Mouse (Mus musculus): ENCODE data around the gene Zyx. TPM values are rescaled to one million over a fixed set of nuclear protein-coding genes. Genes with fewer than 3 reads are reported as not detected.
A peak's percentile ranks its signal among the peaks of the same experiment; 100 is the strongest.

The Zyx gene
- polyA plus RNA-seq, 1 experiment from 2014 or later = 60.5 TPM

DNA sequence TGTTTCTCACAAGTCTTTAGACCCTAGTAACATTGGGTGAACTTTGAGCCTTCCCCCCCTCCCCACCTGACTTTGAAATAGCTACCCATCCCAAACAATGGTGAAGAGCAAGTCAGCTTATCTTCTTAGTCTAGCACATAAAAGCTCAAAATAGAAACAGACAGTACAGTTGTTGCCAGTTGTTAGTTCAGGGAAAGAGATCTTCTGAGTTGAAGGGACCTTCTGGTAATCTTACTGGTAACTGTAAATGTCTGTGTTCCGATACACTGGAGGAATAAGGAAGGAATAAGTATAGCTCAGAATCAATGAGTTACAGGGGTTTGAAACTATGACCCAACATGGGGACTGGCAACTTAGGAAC is 3.0 kb downstream of the Zyx start:
- Histone ChIP-seq H3K4me3 (ENCODE audit: low read depth, low read length) (no peak overlapping the region), H3K4me2 (replicated peaks; ENCODE audit: low read depth) (peak overlapping the region; percentile 90; the same call in 1 of the 2 replicates), H3K9me3 (ENCODE audit: control insufficient read depth, low read length) (no peaks in the 10 kb centered on the region), H3K4me1 (replicated peaks; ENCODE audit: control insufficient read depth, insufficient read depth) (peaks cover 15% of the 10 kb centered on the region), H3K36me3 (ENCODE audit: control insufficient read depth, insufficient read depth, low read length) (peaks cover 12% of the 10 kb centered on the region), H3K27ac (replicated peaks) (no peak overlapping the region), H3K9ac (ENCODE audit: low read length) (no peak overlapping the region), H3K27me3 (ENCODE audit: control insufficient read depth, insufficient read depth, low read length) (no peaks in the 10 kb centered on the region)
- DNase-seq (ENCODE audit: low spot score) (no peak), ATAC-seq (ENCODE audit: low FRiP score, low TSS enrichment) (no peak)
- TF ChIP-seq CTCF (IDR thresholded peaks at IDR 0.05; ENCODE audit: low read depth) (no peak), EP300 (optimal IDR thresholded peaks at IDR 0.05) (no peak)
- 96% methylated on average over 1 of the region's 1 CpGs for WGBS

DNA sequence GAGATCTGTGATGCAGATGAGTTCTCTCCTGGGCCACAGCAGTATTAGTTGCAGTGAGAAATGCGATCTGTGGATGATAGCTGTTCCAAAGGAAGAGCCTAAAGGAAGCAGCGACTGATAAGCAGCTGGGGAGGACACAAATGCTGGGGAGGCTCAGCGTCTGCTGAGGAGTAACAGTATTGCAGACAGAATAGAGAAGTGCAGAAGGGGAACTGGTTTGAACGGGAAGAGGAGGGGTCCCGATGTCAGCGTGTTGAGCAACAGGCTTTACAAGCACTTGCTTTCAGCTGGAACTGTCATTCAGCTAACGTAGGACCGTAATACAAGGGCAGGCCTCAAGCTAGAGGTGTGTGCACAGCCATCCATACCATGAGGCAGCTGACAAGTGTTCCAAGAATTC is 3.8 kb downstream of the Zyx start:
- no peak for ATAC-seq (ENCODE audit: low FRiP score, low TSS enrichment)
- Histone ChIP-seq H3K9ac (ENCODE audit: low read length) (no peak overlapping the region), H3K9me3 (ENCODE audit: control insufficient read depth, low read length) (no peaks in the 10 kb centered on the region), H3K27ac (replicated peaks) (no peak overlapping the region), H3K36me3 (ENCODE audit: control insufficient read depth, insufficient read depth, low read length) (peaks cover 18% of the 10 kb centered on the region), H3K4me2 (replicated peaks; ENCODE audit: low read depth) (peak overlapping the region; percentile 14; the same call in 1 of the 2 replicates), H3K27me3 (ENCODE audit: control insufficient read depth, insufficient read depth, low read length) (no peaks in the 10 kb centered on the region), H3K4me1 (replicated peaks; ENCODE audit: control insufficient read depth, insufficient read depth) (peaks cover 15% of the 10 kb centered on the region), H3K4me3 (ENCODE audit: low read depth, low read length) (no peak overlapping the region)
- DNase-seq (ENCODE audit: low spot score) = no peak
- 67% methylated on average over 8 of the region's 8 CpGs for WGBS
- no peak for TF ChIP-seq CTCF (IDR thresholded peaks at IDR 0.05; ENCODE audit: low read depth)
- TF ChIP-seq EP300 (optimal IDR thresholded peaks at IDR 0.05) = no peak

DNA sequence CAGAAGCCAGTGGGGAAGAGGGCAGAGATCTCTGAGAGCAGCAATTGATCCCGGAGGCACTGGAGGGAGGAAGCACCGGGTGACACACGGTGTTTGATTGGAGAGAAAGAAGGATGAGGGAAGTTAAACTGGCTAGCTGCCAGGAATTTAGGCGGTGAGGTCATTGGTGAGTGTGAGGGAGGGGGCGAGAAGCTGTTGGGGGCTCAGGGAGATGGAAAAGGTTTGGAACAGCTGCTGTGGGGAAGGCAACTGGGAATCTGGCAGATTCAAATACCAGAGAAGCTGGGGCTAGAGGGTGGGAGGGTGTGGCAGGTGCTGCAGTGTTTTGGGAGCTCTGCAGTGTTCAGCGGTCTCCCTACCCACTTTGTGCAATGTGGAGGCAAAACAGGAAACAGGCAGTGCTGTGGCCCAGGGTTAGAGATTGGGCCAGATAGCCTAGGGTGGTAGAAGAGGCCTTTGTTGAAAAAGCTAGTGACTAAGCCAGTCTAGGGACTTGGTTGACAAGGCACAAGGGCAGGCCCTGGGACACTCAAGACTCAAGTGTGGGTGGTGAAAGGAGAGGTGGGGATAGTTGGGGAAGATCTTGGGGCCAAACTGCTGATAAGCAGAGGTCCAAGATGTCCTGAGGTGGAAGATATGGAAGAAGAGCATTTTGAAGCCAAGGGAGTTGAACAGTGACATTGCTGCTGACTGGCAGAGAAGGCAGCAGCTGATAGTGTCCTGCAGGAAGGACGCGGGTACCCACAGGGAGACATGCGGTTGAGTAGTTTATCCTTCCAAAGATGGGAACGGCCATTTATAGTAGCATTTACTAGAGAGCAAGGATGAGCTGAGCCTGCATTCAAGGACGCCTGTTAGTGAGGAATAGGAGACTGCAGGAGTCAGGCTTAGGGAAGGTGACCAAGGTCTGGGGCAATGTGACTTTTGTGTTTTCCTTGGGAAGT is 4.9 kb downstream of the Zyx start:
- TF ChIP-seq CTCF (IDR thresholded peaks at IDR 0.05; ENCODE audit: low read depth) = no peak

DNA sequence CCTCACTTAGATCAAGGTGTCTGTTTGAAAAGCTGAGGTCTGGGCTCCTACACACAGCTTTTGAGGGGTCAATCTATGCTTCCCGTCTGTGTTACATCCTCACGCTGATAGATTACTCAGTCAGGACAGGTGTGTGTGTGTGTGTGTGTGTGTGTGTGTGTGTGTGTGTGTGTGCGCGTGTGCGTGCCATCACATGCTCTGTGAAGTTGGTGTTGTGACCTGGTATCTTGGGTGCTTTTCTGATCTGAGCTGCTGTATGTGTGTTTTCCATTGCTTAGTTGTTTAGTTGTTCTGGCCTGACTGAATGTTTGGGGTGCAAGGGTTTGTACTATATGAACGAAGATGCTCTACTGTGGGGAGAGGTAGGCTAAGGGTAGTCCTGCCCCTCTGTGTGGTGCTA is 5.9 kb downstream of the Zyx start:
- no peak for DNase-seq (ENCODE audit: low spot score)
- WGBS = 87% methylated on average over 6 of the region's 6 CpGs
- TF ChIP-seq EP300 (optimal IDR thresholded peaks at IDR 0.05) = no peak
- no peak for TF ChIP-seq CTCF (IDR thresholded peaks at IDR 0.05; ENCODE audit: low read depth)
- Histone ChIP-seq H3K27me3 (ENCODE audit: control insufficient read depth, insufficient read depth, low read length) (no peaks in the 10 kb centered on the region), H3K4me3 (ENCODE audit: low read depth, low read length) (no peak overlapping the region), H3K27ac (replicated peaks) (no peak overlapping the region), H3K9ac (ENCODE audit: low read length) (no peak overlapping the region), H3K4me1 (replicated peaks; ENCODE audit: control insufficient read depth, insufficient read depth) (peaks cover 15% of the 10 kb centered on the region), H3K36me3 (ENCODE audit: control insufficient read depth, insufficient read depth, low read length) (peaks cover 27% of the 10 kb centered on the region), H3K4me2 (replicated peaks; ENCODE audit: low read depth) (no peak overlapping the region), H3K9me3 (ENCODE audit: control insufficient read depth, low read length) (no peaks in the 10 kb centered on the region)
- ATAC-seq (ENCODE audit: low FRiP score, low TSS enrichment) = no peak

More for the DNA sequence above, 4.9 kb downstream of the Zyx start:
- H3K4me1 ChIP-seq (replicated peaks; ENCODE audit: control insufficient read depth, insufficient read depth) = peaks cover 15% of the 10 kb centered on the region
- no peak overlapping the region for H3K4me3 ChIP-seq (ENCODE audit: low read depth, low read length)
- DNase-seq (ENCODE audit: low spot score) (peak; percentile 39), ATAC-seq (ENCODE audit: low FRiP score, low TSS enrichment) (no peak)
- H3K9me3 ChIP-seq (ENCODE audit: control insufficient read depth, low read length) = no peaks in the 10 kb centered on the region
- 0 out of 2 replicates have a peak overlapping the region, but pooled peaks have one; percentile 1 for H3K27ac ChIP-seq (replicated peaks)
- H3K27me3 ChIP-seq (ENCODE audit: control insufficient read depth, insufficient read depth, low read length) = no peaks in the 10 kb centered on the region
- peaks cover 23% of the 10 kb centered on the region for H3K36me3 ChIP-seq (ENCODE audit: control insufficient read depth, insufficient read depth, low read length)
- peak overlapping the region; percentile 1; the same call in 1 of the 2 replicates for H3K4me2 ChIP-seq (replicated peaks; ENCODE audit: low read depth)
- H3K9ac ChIP-seq (ENCODE audit: low read length) = no peak overlapping the region
- 40% methylated on average over 11 of the region's 11 CpGs for WGBS

DNA sequence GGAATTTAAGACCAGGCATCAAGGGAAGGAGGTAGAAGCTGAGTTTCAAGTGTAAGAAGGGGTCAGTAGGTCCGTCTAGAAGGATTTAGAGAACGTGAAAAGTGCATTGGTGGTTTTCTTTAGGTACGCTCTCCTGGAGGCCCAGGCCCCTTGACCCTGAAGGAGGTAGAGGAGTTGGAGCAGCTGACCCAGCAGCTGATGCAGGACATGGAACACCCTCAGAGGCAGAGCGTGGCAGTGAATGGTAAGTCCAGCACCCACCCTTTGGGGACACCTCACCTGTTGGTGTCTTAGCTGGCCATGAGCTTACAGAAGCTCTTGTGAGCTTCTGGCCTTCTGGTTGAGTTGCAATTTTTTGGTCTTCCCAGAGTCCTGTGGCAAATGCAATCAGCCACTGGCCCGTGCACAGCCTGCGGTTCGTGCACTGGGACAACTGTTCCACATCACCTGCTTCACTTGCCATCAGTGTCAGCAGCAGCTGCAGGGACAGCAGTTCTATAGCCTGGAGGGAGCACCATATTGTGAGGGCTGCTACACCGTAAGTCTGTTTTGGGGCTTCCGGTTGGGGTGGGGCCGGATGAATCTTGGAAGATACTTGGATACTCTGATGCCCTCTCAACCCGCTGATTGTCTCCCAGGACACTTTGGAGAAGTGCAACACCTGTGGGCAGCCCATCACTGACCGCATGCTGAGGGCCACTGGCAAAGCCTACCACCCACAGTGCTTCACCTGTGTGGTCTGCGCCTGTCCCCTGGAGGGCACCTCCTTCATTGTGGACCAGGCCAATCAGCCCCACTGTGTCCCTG is 6.6 kb downstream of the Zyx start:
- Histone ChIP-seq H3K4me2 (replicated peaks; ENCODE audit: low read depth) (no peak overlapping the region), H3K4me1 (replicated peaks; ENCODE audit: control insufficient read depth, insufficient read depth) (peaks cover 12% of the 10 kb centered on the region), H3K27me3 (ENCODE audit: control insufficient read depth, insufficient read depth, low read length) (no peaks in the 10 kb centered on the region), H3K9ac (ENCODE audit: low read length) (no peak overlapping the region), H3K27ac (replicated peaks) (no peak overlapping the region), H3K36me3 (ENCODE audit: control insufficient read depth, insufficient read depth, low read length) (peaks cover 33% of the 10 kb centered on the region), H3K9me3 (ENCODE audit: control insufficient read depth, low read length) (no peaks in the 10 kb centered on the region), H3K4me3 (ENCODE audit: low read depth, low read length) (no peak overlapping the region)
- ATAC-seq (ENCODE audit: low FRiP score, low TSS enrichment) = no peak
- TF ChIP-seq CTCF (IDR thresholded peaks at IDR 0.05; ENCODE audit: low read depth) = no peak
- TF ChIP-seq EP300 (optimal IDR thresholded peaks at IDR 0.05) = no peak
- DNase-seq (ENCODE audit: low spot score) = no peak
- 91% methylated on average over 13 of the region's 13 CpGs for WGBS
